Mouse (Mus musculus) liver, embryonic 14.5 days (tissue): ENCODE data around the gene Ncl. TPM values are rescaled to one million over a fixed set of nuclear protein-coding genes. Genes with fewer than 3 reads are reported as not detected.

Experiments used
- ATAC-seq: fragments of 200-750 bp; cut with Nextera tagmentation; 2 replicates; pipeline ENCODE4 v1.8.0; 2017; ENCODE audit warnings: moderate number of reproducible peaks, mild to moderate bottlenecking, moderate library complexity; ENCODE audit not compliant: insufficient read depth
- DNase-seq, 3 experiments: peaks; one replicate each; pipeline ENCODE4 v3.0.0-alpha.2; 2012 to 2013; ENCODE audit warnings: low read depth in 3 of 3, low spot score in 3 of 3
- H3K27ac ChIP-seq: fragments of 300-500 bp; sonication (generic); 2 replicates; pipeline ENCODE4 v1.5.1; 2014; ENCODE audit warnings: moderate library complexity, mild to moderate bottlenecking, control low read depth, inconsistent platforms
- H3K27me3 ChIP-seq: fragments of 300-500 bp; sonication (generic); 2 replicates; pipeline ENCODE4 v1.6.1; 2014; ENCODE audit warnings: mild to moderate bottlenecking, low read length, moderate library complexity; ENCODE audit not compliant: control insufficient read depth, insufficient read depth
- H3K36me3 ChIP-seq: fragments of 300-500 bp; sonication (generic); replicated peaks from 2 replicates; pipeline ENCODE4 v1.6.1; 2014; ENCODE audit warnings: low read depth; ENCODE audit not compliant: control insufficient read depth, insufficient read depth
- H3K4me1 ChIP-seq, 2 experiments: fragments of 200-500 bp in 1 of 2; fragments of 300-500 bp in 1 of 2; sonication (generic) in 1 of 2; replicated peaks; 2 replicates each; pipeline ENCODE4 v1.6.1; 2012 to 2014; ENCODE audit warnings: antibody characterized with exemption in 1 of 2, inconsistent platforms in 1 of 2, low read length in 1 of 2; ENCODE audit not compliant: control insufficient read depth in 2 of 2, insufficient read depth in 2 of 2
- H3K4me2 ChIP-seq: fragments of 300-500 bp; sonication (generic); 2 replicates; pipeline ENCODE4 v1.6.1; 2014; ENCODE audit warnings: low read depth, mild to moderate bottlenecking, control low read depth, moderate library complexity
- H3K4me3 ChIP-seq, 2 experiments: fragments of 200-500 bp in 1 of 2; fragments of 300-500 bp in 1 of 2; sonication (generic) in 1 of 2; 2 replicates each; pipeline ENCODE4 v1.5.1; 2012 to 2014; ENCODE audit warnings: low read depth in 2 of 2, low read length in 2 of 2, mild to moderate bottlenecking in 2 of 2, control low read depth in 1 of 2, inconsistent platforms in 1 of 2, moderate library complexity in 1 of 2; ENCODE audit not compliant: insufficient read depth in 1 of 2
- H3K9ac ChIP-seq: fragments of 300-500 bp; sonication (generic); replicated peaks from 2 replicates; pipeline ENCODE4 v1.6.1; 2014; ENCODE audit warnings: mild to moderate bottlenecking, control low read depth, moderate library complexity
- H3K9me3 ChIP-seq: fragments of 300-500 bp; sonication (generic); 2 replicates; pipeline ENCODE4 v1.6.1; 2016; ENCODE audit warnings: low read length, mixed read lengths; ENCODE audit not compliant: control insufficient read depth
- CTCF ChIP-seq: IDR thresholded peaks from 2 replicates; pipeline ENCODE4 v1.5.1; 2016; ENCODE audit warnings: antibody characterized with exemption, low read depth, control low read depth
- EP300 ChIP-seq: IDR thresholded peaks from 2 replicates; pipeline ENCODE4 v1.6.1; 2016; ENCODE audit warnings: antibody characterized with exemption, low read depth
- WGBS: fragments of 180-500 bp; shearing (Covaris S2); extraction: QIAGEN DNeasy Blood & Tissue Kit; methylation state at CpG from one replicate; pipeline ENCODE4 v1.1.7; 2014; ENCODE audit not compliant: insufficient replicate concordance; 5-methylcytosine and 5-hydroxymethylcytosine counted together
- polyA plus RNA-seq, 2 experiments: library from polyadenylated mRNA; depleted of rRNA in 1 of 2; stranded (reverse) in 1 of 2; unstranded in 1 of 2; fragments of >200 nt; fragmentation: Nextera tagmentation in 1 of 2; extraction: Ambion mirVana in 1 of 2; gene quantifications; 2 replicates each; pipeline versions ENCODE4 v1.2.1 to v1.2.3; 2012 to 2014

Gene Ncl
- polyA plus RNA-seq, 2 experiments = 192 to 208 TPM

DNA sequence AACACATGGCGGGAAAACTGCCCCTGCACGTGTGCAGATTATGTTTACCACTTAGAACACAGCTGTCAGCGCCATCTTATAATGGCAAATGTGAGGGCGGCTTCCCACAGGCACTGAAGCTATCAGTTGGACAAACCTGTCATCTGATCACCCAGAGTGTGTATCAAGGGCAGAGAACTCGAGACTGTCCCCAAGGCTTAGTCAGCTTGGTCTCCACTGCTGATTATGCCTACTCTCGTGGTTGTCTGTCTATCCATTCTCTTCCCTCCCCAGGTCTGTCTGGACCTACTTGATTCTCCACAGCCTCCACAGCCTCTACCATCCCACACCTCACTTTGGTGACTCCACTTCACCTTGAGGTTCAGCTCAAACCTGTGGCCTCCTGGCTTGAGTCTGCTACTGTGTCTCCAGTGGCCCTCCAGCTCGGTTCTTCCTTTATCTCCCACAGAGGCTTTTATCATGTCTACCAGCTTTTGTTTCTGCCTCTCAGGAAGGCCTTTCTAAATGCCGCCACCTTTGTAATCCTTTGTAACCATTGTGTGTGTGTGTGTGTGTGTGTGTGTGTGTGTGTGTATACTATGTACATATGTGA is 38.3 kb downstream of the Ncl start:
- DNase-seq = no peak
- H3K9ac ChIP-seq = no peak overlapping the region
- ATAC-seq = peak; percentile 53; the same call in 1 of the 2 replicates
- H3K27me3 ChIP-seq = no peaks in the 10 kb centered on the region
- peaks cover 0 to 3% of the 10 kb centered on the region in 2 experiments; a peak in 1 of 4 replicates for H3K4me1 ChIP-seq
- TF ChIP-seq CTCF = no peak
- no peak for TF ChIP-seq EP300
- H3K27ac ChIP-seq = no peak overlapping the region
- no peaks in the 10 kb centered on the region for H3K36me3 ChIP-seq
- 45% methylated on average over 6 of the region's 8 CpGs for WGBS
- H3K9me3 ChIP-seq = no peaks in the 10 kb centered on the region
- no peak overlapping the region for H3K4me2 ChIP-seq
- no peak overlapping the region for H3K4me3 ChIP-seq

DNA sequence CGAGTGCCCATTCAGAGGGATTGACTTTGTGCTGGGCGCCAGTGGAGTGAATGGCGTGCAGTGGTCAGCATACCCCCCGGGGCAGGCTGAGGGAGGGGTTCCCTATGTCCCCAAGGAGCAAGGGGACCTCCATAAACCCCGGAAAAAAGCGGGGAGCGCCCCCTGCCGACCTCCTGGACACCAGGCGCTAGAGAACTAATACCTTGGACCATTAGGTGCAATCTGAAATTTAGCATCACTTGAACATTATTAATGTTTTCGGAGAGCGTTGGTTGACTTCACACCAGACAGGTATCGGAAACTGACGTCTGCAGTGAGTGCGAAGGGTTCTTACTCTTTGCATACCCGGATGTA is 45.5 kb downstream of the Ncl start:
- H3K36me3 ChIP-seq = no peaks in the 10 kb centered on the region
- H3K27ac ChIP-seq = no peak overlapping the region
- H3K4me3 ChIP-seq = no peak overlapping the region
- TF ChIP-seq EP300 (no peak), CTCF (peak; percentile 58)
- DNase-seq (no peak), ATAC-seq (no peak)
- H3K27me3 ChIP-seq = no peaks in the 10 kb centered on the region
- no peaks in the 10 kb centered on the region for H3K9me3 ChIP-seq
- H3K4me2 ChIP-seq = no peak overlapping the region
- 30% methylated on average over 15 of the region's 15 CpGs for WGBS
- peaks cover 0 to 11% of the 10 kb centered on the region in 2 experiments; a peak in 3 of 4 replicates for H3K4me1 ChIP-seq
- no peak overlapping the region for H3K9ac ChIP-seq

DNA sequence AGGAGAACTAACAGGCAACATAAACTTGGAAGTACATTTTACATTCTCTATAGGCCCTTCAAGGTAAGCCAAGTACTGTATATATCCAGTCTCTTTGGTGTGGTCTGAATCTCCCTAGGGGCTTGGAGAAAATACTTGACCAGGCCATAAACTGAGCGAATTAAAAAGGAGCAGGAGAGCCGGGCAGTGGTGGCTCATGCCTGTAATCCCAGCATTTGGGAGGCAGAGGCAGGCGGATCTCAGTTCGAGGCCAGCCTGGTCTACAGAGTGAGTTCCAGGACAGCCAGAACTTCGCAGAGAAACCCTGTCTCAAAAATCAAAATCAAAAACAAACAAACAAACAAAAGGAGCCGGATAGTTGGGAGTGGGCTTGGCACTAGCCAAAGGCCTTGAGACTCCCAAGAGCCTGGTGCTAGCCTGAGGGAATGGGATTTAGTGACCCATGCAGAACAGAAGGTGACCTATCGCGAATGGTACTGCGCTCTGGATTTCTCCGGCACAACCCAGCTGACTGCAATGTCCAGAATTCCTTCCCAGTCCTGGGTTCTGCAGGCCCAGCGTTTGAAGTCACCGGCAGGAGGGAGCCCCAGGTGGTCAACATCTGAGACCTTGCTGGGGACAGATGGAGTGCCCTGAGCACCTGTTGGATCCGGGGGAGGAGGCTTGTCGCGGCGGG is 46.0 kb downstream of the Ncl start:
- Histone ChIP-seq H3K36me3 (no peaks in the 10 kb centered on the region), H3K9ac (no peak overlapping the region), H3K4me1 (peaks cover 0 to 11% of the 10 kb centered on the region in 2 experiments; a peak in 3 of 4 replicates), H3K9me3 (no peaks in the 10 kb centered on the region), H3K27ac (no peak overlapping the region), H3K27me3 (no peaks in the 10 kb centered on the region), H3K4me3 (no peak overlapping the region), H3K4me2 (no peak overlapping the region)
- WGBS = 59% methylated on average over 16 of the region's 16 CpGs
- DNase-seq = no peak
- no peak for ATAC-seq
- TF ChIP-seq CTCF (no peak), EP300 (no peak)

DNA sequence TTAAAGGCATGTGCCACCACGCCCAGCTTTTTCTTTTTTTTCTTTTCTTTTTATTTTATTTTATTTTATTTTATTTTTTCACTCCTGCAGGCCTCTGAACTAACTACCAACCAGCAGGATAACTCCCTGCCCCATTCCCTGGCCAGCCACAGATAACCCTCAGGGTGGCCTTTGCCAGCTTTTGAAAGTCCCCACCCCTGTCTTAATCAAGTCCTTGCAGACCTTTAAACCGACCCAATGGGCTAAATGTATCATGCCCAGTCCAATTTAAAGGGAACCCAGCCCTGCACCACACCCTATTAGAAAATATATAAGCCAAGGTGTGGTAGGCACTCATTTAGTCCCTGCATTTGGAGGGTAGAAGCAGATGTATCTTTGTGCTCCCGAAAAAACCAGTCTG is 46.9 kb downstream of the Ncl start:
- peak overlapping the region; percentile 33 for H3K4me2 ChIP-seq
- H3K9me3 ChIP-seq = no peaks in the 10 kb centered on the region
- H3K4me1 ChIP-seq = peaks cover 0 to 14% of the 10 kb centered on the region in 2 experiments; a peak in 3 of 4 replicates
- TF ChIP-seq CTCF (no peak), EP300 (peak; percentile 53)
- ATAC-seq (peak; percentile 98), DNase-seq (peak; percentile 70 to 77 (median 76))
- WGBS = 36% methylated on average over 3 of the region's 3 CpGs
- H3K36me3 ChIP-seq = no peaks in the 10 kb centered on the region
- H3K27ac ChIP-seq = peak overlapping the region; percentile 18
- H3K9ac ChIP-seq = no peak overlapping the region
- no peaks in the 10 kb centered on the region for H3K27me3 ChIP-seq
- H3K4me3 ChIP-seq = no peak overlapping the region

DNA sequence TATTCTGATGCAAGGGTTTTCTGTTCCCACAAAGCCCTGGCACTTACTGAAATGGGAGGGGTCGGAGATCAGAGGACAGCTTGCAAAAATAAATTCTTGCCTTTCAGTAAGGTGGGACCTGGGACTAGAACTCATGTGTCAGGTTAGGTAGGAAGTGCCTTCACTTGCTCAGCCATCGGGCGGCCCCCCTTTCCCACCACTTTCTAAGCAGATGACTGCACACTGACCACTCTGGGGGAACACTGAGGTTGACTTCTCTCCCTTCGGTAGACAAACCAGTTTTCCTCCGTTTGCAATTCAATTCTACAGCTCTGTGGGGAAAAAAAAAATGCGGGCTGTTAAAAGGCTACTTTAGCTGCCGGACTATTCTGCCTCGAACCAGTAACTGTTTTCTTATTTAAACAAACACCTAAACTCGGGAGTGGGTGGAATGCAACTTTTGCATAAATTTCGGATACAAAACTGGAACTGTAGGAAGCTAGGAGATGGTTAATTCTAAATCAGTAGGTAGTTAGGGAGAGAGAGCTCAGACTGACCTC is 47.7 kb downstream of the Ncl start:
- Histone ChIP-seq H3K27me3 (no peaks in the 10 kb centered on the region), H3K4me2 (no peak overlapping the region), H3K27ac (no peak overlapping the region), H3K9ac (no peak overlapping the region), H3K9me3 (no peaks in the 10 kb centered on the region), H3K4me3 (no peak overlapping the region), H3K4me1 (peaks cover 0 to 14% of the 10 kb centered on the region in 2 experiments; a peak in 3 of 4 replicates), H3K36me3 (no peaks in the 10 kb centered on the region)
- TF ChIP-seq CTCF = no peak
- no peak for TF ChIP-seq EP300
- DNase-seq (no peak), ATAC-seq (no peak)
- 65% methylated on average over 10 of the region's 10 CpGs for WGBS
